ENCODE assay signal across 8 mouse cellular contexts in the genomic region with DNA sequence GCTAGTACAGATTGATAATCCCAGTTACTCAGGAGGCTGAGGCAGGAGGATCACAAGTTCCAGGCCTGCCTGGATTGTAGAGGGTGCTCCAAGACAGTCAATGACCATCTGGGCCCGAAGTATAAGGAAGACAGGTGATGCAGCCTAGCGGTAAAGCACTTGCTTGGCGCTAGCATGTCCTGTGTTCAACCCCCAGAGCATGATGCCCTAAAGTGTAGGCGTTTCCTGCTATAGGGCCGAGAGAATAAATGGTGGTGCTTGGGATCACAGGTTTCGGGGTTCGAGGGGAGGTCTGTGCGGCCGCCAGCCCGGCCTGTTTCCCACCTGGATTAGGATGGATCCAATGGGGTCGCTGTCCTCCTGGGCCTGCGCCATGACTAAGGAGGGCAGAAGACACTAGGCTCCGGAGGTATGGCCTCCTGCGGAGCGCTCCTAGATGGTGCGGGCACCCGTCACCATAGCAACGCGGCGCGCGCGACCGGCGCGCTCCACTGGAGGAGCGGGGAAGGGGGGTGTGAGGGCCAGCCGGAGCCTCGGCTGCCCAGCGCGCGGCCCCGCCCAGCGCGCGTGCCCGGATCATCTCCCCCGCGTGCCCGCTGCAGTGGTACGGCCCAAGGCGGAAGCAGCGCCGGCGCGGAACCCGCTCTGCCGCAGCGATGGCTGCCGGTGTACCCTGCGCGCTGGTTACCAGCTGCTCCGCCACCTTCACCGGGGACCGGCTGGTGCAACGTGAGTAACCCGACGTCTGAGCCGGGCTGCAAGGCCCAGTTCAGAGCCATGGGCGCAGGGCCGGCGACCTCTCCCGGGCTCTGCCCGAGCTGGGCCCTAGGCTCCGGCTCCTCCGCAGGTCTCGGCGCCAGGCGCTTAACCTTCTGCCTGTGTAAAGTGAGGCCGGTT. TPM values are rescaled to one million over a fixed set of nuclear protein-coding genes. Genes with fewer than 3 reads are reported as not detected.
A peak's percentile ranks its signal among the peaks of the same experiment; 100 is the strongest.
DNase-seq lines count a peak whose midpoint lies in the region; ATAC-seq and TF ChIP-seq lines count a peak whose summit lies in the region.

A gene (minus strand): TSS at position 451 of the 897 bp plus-strand sequence.
A gene (plus strand): TSS at position 618 of the 897 bp plus-strand sequence.

- TF ChIP-seq POLR2A in heart, adult 2 months (IDR thresholded peaks at IDR 0.05; ENCODE audit: insufficient read depth, low read depth, low read length), result peak; percentile 71; the same call in 1 of the 2 replicates
- TF ChIP-seq POLR2A in kidney, adult 2 months (IDR thresholded peaks at IDR 0.05; ENCODE audit: low read depth, low read length), result peak; percentile 59

- 0 out of 2 replicates have a peak, but pooled peaks have one; percentile 49 for TF ChIP-seq EP300 in heart, adult 2 months (IDR thresholded peaks at IDR 0.05; ENCODE audit: insufficient read depth, low read depth, low read length)

- no peaks in the 10 kb centered on the region for H3K27me3 ChIP-seq in embryonic facial prominence, embryonic 13.5 days
- no peaks in the 10 kb centered on the region for H3K27me3 ChIP-seq in heart, adult 2 months (ENCODE audit: control insufficient read depth, insufficient read depth, low read length)
- no peaks in the 10 kb centered on the region for H3K27me3 ChIP-seq in kidney, adult 2 months (replicated peaks; ENCODE audit: control insufficient read depth, insufficient read depth, low read length)
- H3K27me3 ChIP-seq in limb, embryonic 12.5 days, result no peaks in the 10 kb centered on the region
- no peaks in the 10 kb centered on the region for H3K27me3 ChIP-seq in midbrain, embryonic 14.5 days (ENCODE audit: control insufficient read depth, insufficient read depth, low read length)

- peak; percentile 93 for DNase-seq in 416B (ENCODE audit: low read depth)
- peak; percentile 95 to 96 for DNase-seq in adrenal gland, postnatal 4 days (ENCODE audit: low spot score in 2 of 2)
- DNase-seq in heart, adult 2 months, result peak; percentile 97 to 98
- peak; percentile 98 for DNase-seq in kidney, adult 2 months
- DNase-seq in midbrain, embryonic 14.5 days, result peak; percentile 99
- peak; percentile 99 for DNase-seq in spleen, adult 12 weeks (ENCODE audit: low spot score)

- WGBS in embryonic facial prominence, embryonic 13.5 days, result 1% methylated on average over 63 of the region's 70 CpGs
- 2% methylated on average over 70 of the region's 70 CpGs for WGBS in heart, adult 2 months
- WGBS in kidney, adult 2 months, result 2% methylated on average over 66 of the region's 70 CpGs
- 2% methylated on average over 70 of the region's 70 CpGs for WGBS in limb, embryonic 12.5 days
- WGBS in midbrain, embryonic 14.5 days, result 2% methylated on average over 66 of the region's 70 CpGs

- H3K9ac ChIP-seq in embryonic facial prominence, embryonic 13.5 days, result peak within 1 kb of the TSS; percentile 85
- peak within 1 kb of the TSS; percentile 73 for H3K9ac ChIP-seq in heart, adult 2 months (ENCODE audit: low read depth, low read length)
- peak within 1 kb of the TSS; percentile 87 for H3K9ac ChIP-seq in limb, embryonic 12.5 days (replicated peaks)
- H3K9ac ChIP-seq in midbrain, embryonic 14.5 days (replicated peaks; ENCODE audit: low read length), result peak within 1 kb of the TSS; percentile 84

- no peak for TF ChIP-seq CTCF in heart, adult 2 months (IDR thresholded peaks at IDR 0.05)
- TF ChIP-seq CTCF in kidney, adult 2 months (conservative IDR thresholded peaks at IDR 0.05; ENCODE audit: insufficient read depth, insufficient read length, low read depth, low read length), result no peak

- H3K4me3 ChIP-seq in embryonic facial prominence, embryonic 13.5 days, result peak within 1 kb of the TSS; percentile 93
- peak within 1 kb of the TSS; percentile 90 for H3K4me3 ChIP-seq in heart, adult 2 months
- peak within 1 kb of the TSS; percentile 89 for H3K4me3 ChIP-seq in kidney, adult 2 months (ENCODE audit: insufficient read depth, low read depth, low read length)
- peak within 1 kb of the TSS; percentile 92 for H3K4me3 ChIP-seq in limb, embryonic 12.5 days (replicated peaks)
- peak within 1 kb of the TSS; percentile 91 for H3K4me3 ChIP-seq in midbrain, embryonic 14.5 days (replicated peaks; ENCODE audit: low read depth, low read length)

- peak; percentile 97 for ATAC-seq in embryonic facial prominence, embryonic 13.5 days (ENCODE audit: insufficient number of reproducible peaks, insufficient read depth, low FRiP score, low TSS enrichment, low read depth)
- ATAC-seq in limb, embryonic 12.5 days (ENCODE audit: insufficient number of reproducible peaks, insufficient read depth, low FRiP score, low TSS enrichment, low read depth), result peak; percentile 97
- peak; percentile 99 for ATAC-seq in midbrain, embryonic 14.5 days (ENCODE audit: low FRiP score, low TSS enrichment)

- intact Hi-C loops in heart, adult 2 months (cut with DNase I), result loop anchor here (5.0 to 10.0 kb wide), 2 partner anchors 155 to 207 kb away; a partner anchor contains a TSS

- H3K9me3 ChIP-seq in embryonic facial prominence, embryonic 13.5 days, result no peaks in the 10 kb centered on the region
- no peaks in the 10 kb centered on the region for H3K9me3 ChIP-seq in limb, embryonic 12.5 days
- no peaks in the 10 kb centered on the region for H3K9me3 ChIP-seq in midbrain, embryonic 14.5 days (ENCODE audit: control insufficient read depth, low read length)

- H3K36me3 ChIP-seq in embryonic facial prominence, embryonic 13.5 days, result no peaks in the 10 kb centered on the region
- H3K36me3 ChIP-seq in heart, adult 2 months (ENCODE audit: control insufficient read depth, insufficient read depth, low read length), result no peaks in the 10 kb centered on the region
- H3K36me3 ChIP-seq in kidney, adult 2 months (ENCODE audit: control insufficient read depth, insufficient read depth, low read length), result no peaks in the 10 kb centered on the region
- no peaks in the 10 kb centered on the region for H3K36me3 ChIP-seq in limb, embryonic 12.5 days
- H3K36me3 ChIP-seq in midbrain, embryonic 14.5 days (ENCODE audit: control insufficient read depth, insufficient read depth, low read length), result no peaks in the 10 kb centered on the region

- no peak within 1 kb of the TSS for H3K27ac ChIP-seq in embryonic facial prominence, embryonic 13.5 days
- H3K27ac ChIP-seq in heart, adult 2 months, result peak within 1 kb of the TSS; percentile 69
- H3K27ac ChIP-seq in kidney, adult 2 months (ENCODE audit: insufficient read depth, low read depth, low read length), result no peak within 1 kb of the TSS
- H3K27ac ChIP-seq in limb, embryonic 12.5 days, result 0 out of 2 replicates have a peak within 1 kb of the TSS, but pooled peaks have one; percentile 29
- peak within 1 kb of the TSS; percentile 86 for H3K27ac ChIP-seq in midbrain, embryonic 14.5 days (replicated peaks; ENCODE audit: low read depth, low read length)

- H3K79me2 ChIP-seq in heart, adult 2 months (replicated peaks; ENCODE audit: control insufficient read depth, insufficient read depth, low read length), result no peaks in the 10 kb centered on the region; the same call in 1 of the 2 replicates

- H3K4me1 ChIP-seq in embryonic facial prominence, embryonic 13.5 days, result peaks cover 18% of the 10 kb centered on the region
- H3K4me1 ChIP-seq in heart, adult 2 months (ENCODE audit: control insufficient read depth, insufficient read depth, low read length), result peaks cover 5% of the 10 kb centered on the region
- H3K4me1 ChIP-seq in kidney, adult 2 months (ENCODE audit: control insufficient read depth, insufficient read depth, low read length), result peaks cover 8% of the 10 kb centered on the region
- H3K4me1 ChIP-seq in limb, embryonic 12.5 days (replicated peaks), result peaks cover 36% of the 10 kb centered on the region
- peaks cover 10% of the 10 kb centered on the region for H3K4me1 ChIP-seq in midbrain, embryonic 14.5 days (ENCODE audit: control insufficient read depth, insufficient read depth, low read length)

- peak within 1 kb of the TSS; percentile 73 for H3K4me2 ChIP-seq in embryonic facial prominence, embryonic 13.5 days
- H3K4me2 ChIP-seq in limb, embryonic 12.5 days, result peak within 1 kb of the TSS; percentile 73
- H3K4me2 ChIP-seq in midbrain, embryonic 14.5 days (ENCODE audit: low read length), result peak within 1 kb of the TSS; percentile 72

RNA-seq across cellular contexts. Expression of the first gene that starts in this region (rescaled TPM):
- under 1 TPM in 1 of 2 experiments, not detected in 1; 0.20 TPM for total RNA-seq in adrenal gland, postnatal 4 days (2021)
- 0.10 TPM in 1 of 2 replicates, not detected in the other for polyA plus RNA-seq in embryonic facial prominence, embryonic 13.5 days (2015; fragmentation: Nextera tagmentation; extraction: Ambion mirVana)
- total RNA-seq in heart, adult 2 months (2021), result not detected
- 0.06 TPM in 1 of 2 replicates, not detected in the other for polyA plus RNA-seq in heart, adult 2 months (2012; rRNA removed)
- 0.04 and 0.06 TPM in 2 replicates for polyA plus RNA-seq in kidney, adult 2 months (2012; rRNA removed)
- polyA plus RNA-seq in limb, embryonic 12.5 days (2016; fragmentation: Nextera tagmentation; extraction: Ambion mirVana), result 0.19 and 0.34 TPM in 2 replicates
- 0.11 and 0.12 TPM in 2 replicates for polyA plus RNA-seq in midbrain, embryonic 14.5 days (2014; fragmentation: Nextera tagmentation; extraction: Ambion mirVana)

RNA-seq across cellular contexts. Expression of the second gene that starts in this region (rescaled TPM):
- 10 to 100 TPM; 23.8 to 24.6 TPM for total RNA-seq in adrenal gland, postnatal 4 days (2021)
- 28.0 and 28.9 TPM in 2 replicates for polyA plus RNA-seq in embryonic facial prominence, embryonic 13.5 days (2015; fragmentation: Nextera tagmentation; extraction: Ambion mirVana)
- total RNA-seq in heart, adult 2 months (2021), result 10 to 100 TPM; 17.0 to 19.2 TPM
- polyA plus RNA-seq in heart, adult 2 months (2012; rRNA removed), result 6.8 and 10.9 TPM in 2 replicates
- polyA plus RNA-seq in kidney, adult 2 months (2012; rRNA removed), result 15.7 and 18.3 TPM in 2 replicates
- polyA plus RNA-seq in limb, embryonic 12.5 days (2016; fragmentation: Nextera tagmentation; extraction: Ambion mirVana), result 29.5 and 30.1 TPM in 2 replicates
- polyA plus RNA-seq in midbrain, embryonic 14.5 days (2014; fragmentation: Nextera tagmentation; extraction: Ambion mirVana), result 52.9 and 64.5 TPM in 2 replicates

Comparison
In these comparisons a context has a peak if more than half of its experiments do, and no peak if none do; other contexts are left out.
1. H3K27ac ChIP-seq: peak in heart, adult 2 months (single experiment), limb, embryonic 12.5 days (single experiment) and midbrain, embryonic 14.5 days (single experiment); none in embryonic facial prominence, embryonic 13.5 days (single experiment) and kidney, adult 2 months (single experiment).
2. Peak in every context shown above with its lines, with median percentiles within 50 percentile points of each other: DNase-seq, ATAC-seq, H3K4me2 ChIP-seq, H3K4me3 ChIP-seq and H3K9ac ChIP-seq.